Mouse (Mus musculus) small intestine, adult 2 months (tissue): ENCODE data around the gene Ddx1. TPM values are rescaled to one million over a fixed set of nuclear protein-coding genes. Genes with fewer than 3 reads are reported as not detected.

ENCODE experiments used
- H3K27ac ChIP-seq: fragments of 200-500 bp; 2 replicates; pipeline ENCODE4 v1.5.1; 2012; ENCODE audit warnings: low read depth, low read length, control low read depth, inconsistent platforms; ENCODE audit not compliant: insufficient read depth
- H3K27me3 ChIP-seq: fragments of 200-500 bp; 2 replicates; pipeline ENCODE4 v1.6.1; 2012; ENCODE audit warnings: mild to moderate bottlenecking, moderate library complexity, low read length, inconsistent platforms; ENCODE audit not compliant: control insufficient read depth, insufficient read depth
- H3K36me3 ChIP-seq: fragments of 200-500 bp; 2 replicates; pipeline ENCODE4 v1.6.1; 2012; ENCODE audit warnings: mild to moderate bottlenecking, low read length, control low read depth, inconsistent platforms; ENCODE audit not compliant: control insufficient read depth, insufficient read depth
- H3K4me1 ChIP-seq: fragments of 200-500 bp; 2 replicates; pipeline ENCODE4 v1.6.1; 2012; ENCODE audit warnings: low read length, inconsistent platforms, mixed read lengths; ENCODE audit not compliant: control insufficient read depth, insufficient read depth, insufficient read length
- H3K4me3 ChIP-seq: fragments of 200-500 bp; 2 replicates; pipeline ENCODE4 v1.5.1; 2012; ENCODE audit warnings: low read depth, mild to moderate bottlenecking, control low read depth, inconsistent platforms, low read length, moderate library complexity
- CTCF ChIP-seq: fragments of 200-500 bp; IDR thresholded peaks from 2 replicates; pipeline ENCODE4 v1.5.1; 2012; ENCODE audit warnings: low read depth, mild to moderate bottlenecking, control low read depth, inconsistent platforms, low read length, moderate library complexity, mixed read lengths; ENCODE audit not compliant: insufficient replicate concordance, insufficient read length; ENCODE audit errors: extremely low read depth
- POLR2A ChIP-seq: fragments of 200-500 bp; IDR thresholded peaks from 2 replicates; pipeline ENCODE4 v1.6.1; 2012; ENCODE audit warnings: low read depth, mild to moderate bottlenecking, control low read depth, inconsistent platforms, low read length, moderate library complexity
- WGBS: fragments of 180-500 bp; shearing (Covaris S2); methylation state at CpG from one replicate; pipeline ENCODE4 v1.1.7; 2018; 5-methylcytosine and 5-hydroxymethylcytosine counted together
- polyA plus RNA-seq: library from polyadenylated mRNA; depleted of rRNA; stranded (reverse); fragments of >200 nt; gene quantifications from 2 replicates; pipeline ENCODE4 v1.2.3, GENCODE M21; 2012

Ddx1 gene
- polyA plus RNA-seq, 1 experiment = 2.5 TPM

GRCm38 (mm10) chr12:13200576-13200975 lies 48.4 kb downstream of the Ddx1 start:
- Histone ChIP-seq H3K27ac (no peak overlapping the region), H3K4me1 (peaks cover 11% of the 10 kb centered on the region; the same call in 1 of the 2 replicates), H3K4me3 (no peak overlapping the region), H3K27me3 (no peaks in the 10 kb centered on the region), H3K36me3 (no peaks in the 10 kb centered on the region)
- TF ChIP-seq CTCF = no peak
- TF ChIP-seq POLR2A = no peak
- WGBS = 90% methylated on average over 6 of the region's 6 CpGs

- Histone ChIP-seq H3K36me3 (no peaks in the 10 kb centered on the region), H3K27me3 (no peaks in the 10 kb centered on the region), H3K27ac (no peak overlapping the region), H3K4me1 (peaks cover 11% of the 10 kb centered on the region; the same call in 1 of the 2 replicates), H3K4me3 (no peak overlapping the region)
- WGBS = 37% methylated on average over 13 of the region's 13 CpGs
- TF ChIP-seq CTCF = no peak
- no peak for TF ChIP-seq POLR2A
Measured at GRCm38 (mm10) chr12:13199338-13200301, 49.4 kb downstream of the Ddx1 start.

DNA sequence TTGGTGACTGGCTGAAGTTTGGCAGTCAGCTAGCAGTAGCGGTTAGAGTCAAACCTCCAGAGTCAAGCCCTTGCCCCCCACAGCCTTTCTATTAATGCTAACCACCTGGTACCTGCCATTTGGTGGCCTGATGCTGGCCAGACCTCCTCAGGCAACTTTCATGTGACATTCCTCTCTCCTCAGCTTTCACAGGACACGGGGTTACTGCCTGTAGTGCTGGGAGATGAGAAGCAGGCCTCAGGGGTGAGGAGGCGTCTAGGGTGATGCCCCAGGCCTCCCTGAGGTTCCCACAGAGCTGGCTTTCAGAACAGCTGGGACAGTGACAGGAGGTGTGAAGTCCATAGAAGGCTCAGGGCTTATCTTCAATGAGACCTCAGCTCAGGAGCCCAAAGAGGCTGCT lies 50.9 kb downstream of the Ddx1 start:
- Histone ChIP-seq H3K27me3 (no peaks in the 10 kb centered on the region), H3K27ac (no peak overlapping the region), H3K36me3 (no peaks in the 10 kb centered on the region), H3K4me3 (no peak overlapping the region), H3K4me1 (peaks cover 11% of the 10 kb centered on the region; the same call in 1 of the 2 replicates)
- TF ChIP-seq POLR2A (no peak), CTCF (no peak)
- WGBS = 85% methylated on average over 3 of the region's 3 CpGs

GRCm38 (mm10) chr12:13196146-13196545 lies 52.9 kb downstream of the Ddx1 start:
- Histone ChIP-seq H3K27ac (no peak overlapping the region), H3K27me3 (no peaks in the 10 kb centered on the region), H3K4me1 (peaks cover 7% of the 10 kb centered on the region; the same call in 1 of the 2 replicates), H3K4me3 (no peak overlapping the region), H3K36me3 (no peaks in the 10 kb centered on the region)
- no peak for TF ChIP-seq CTCF
- no peak for TF ChIP-seq POLR2A
- WGBS = 77% methylated on average over 4 of the region's 4 CpGs

DNA sequence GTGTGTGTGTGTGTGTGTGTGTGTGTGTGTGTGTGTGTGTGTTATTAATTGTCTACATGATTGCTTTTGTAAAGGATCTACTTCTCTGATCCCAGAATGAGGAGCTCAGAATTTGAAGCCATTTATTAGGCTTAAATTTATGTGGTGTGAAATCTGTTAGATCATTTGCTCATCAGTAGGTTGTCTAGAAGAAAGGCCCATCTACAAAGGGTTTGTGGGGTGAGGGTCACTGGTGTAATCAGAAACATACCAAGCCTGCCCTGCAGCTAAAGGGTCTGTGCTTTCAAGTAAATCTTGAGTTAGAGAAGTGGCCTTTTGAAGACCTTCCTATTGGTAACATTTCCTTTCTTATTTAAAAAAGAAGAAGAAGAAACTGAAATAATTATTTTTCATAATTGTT lies 53.5 kb downstream of the Ddx1 start:
- TF ChIP-seq POLR2A (no peak), CTCF (no peak)
- Histone ChIP-seq H3K27me3 (no peaks in the 10 kb centered on the region), H3K36me3 (no peaks in the 10 kb centered on the region), H3K4me3 (no peak overlapping the region), H3K4me1 (peaks cover 7% of the 10 kb centered on the region; the same call in 1 of the 2 replicates), H3K27ac (no peak overlapping the region)

- Histone ChIP-seq H3K36me3 (no peaks in the 10 kb centered on the region), H3K27ac (no peak overlapping the region), H3K27me3 (no peaks in the 10 kb centered on the region), H3K4me1 (no peaks in the 10 kb centered on the region), H3K4me3 (no peak overlapping the region)
- TF ChIP-seq POLR2A (no peak), CTCF (no peak)
- 40% methylated on average over 11 of the region's 11 CpGs for WGBS
Measured at GRCm38 (mm10) chr12:13188059-13188700, 60.8 kb downstream of the Ddx1 start.

DNA sequence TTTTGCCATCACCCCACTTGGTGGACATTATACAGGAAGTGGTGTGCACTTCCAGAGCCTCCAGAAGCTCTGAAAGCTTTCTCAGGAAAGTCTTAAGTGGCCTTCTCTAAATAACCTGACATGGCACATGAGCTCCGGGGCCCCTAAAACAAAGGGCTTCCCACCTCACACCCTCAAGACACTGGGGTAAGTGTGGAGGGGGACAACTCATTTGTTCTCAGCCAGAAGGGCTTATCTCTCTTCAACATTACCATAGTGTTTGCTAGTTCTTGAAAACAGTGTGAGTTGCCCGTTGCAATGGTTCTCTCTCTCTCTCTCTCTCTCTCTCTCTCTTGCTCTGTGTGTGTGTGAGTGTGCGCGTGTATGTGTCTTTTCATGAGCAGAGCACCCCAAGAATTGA lies 62.8 kb downstream of the Ddx1 start:
- 83% methylated on average over 4 of the region's 4 CpGs for WGBS
- no peaks in the 10 kb centered on the region for H3K27me3 ChIP-seq
- no peaks in the 10 kb centered on the region for H3K4me1 ChIP-seq
- H3K4me3 ChIP-seq = no peak overlapping the region
- no peak for TF ChIP-seq CTCF
- no peak for TF ChIP-seq POLR2A
- H3K27ac ChIP-seq = no peak overlapping the region
- no peaks in the 10 kb centered on the region for H3K36me3 ChIP-seq
